In the genomic region with DNA sequence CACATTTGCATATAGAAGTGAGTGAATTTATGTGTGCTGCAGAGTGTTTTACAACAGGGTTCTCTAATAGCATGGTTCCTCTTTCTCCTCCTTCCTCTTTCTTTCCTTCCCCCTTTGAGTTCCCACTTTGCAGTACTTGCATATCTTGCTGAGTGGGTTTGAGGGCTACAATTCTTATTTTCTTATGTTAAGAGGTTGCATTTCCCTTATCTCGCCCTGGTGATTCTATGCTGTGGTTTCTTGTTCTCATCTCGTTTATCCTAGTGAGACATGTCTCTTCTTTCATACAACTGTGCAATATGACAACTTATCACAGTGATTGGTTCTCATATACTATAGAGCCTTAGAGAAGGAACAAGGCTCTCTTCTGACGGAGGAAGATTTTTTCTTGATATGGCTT, we compare ENCODE assay signal across 22 mouse cellular contexts. TPM values are rescaled to one million over a fixed set of nuclear protein-coding genes. Genes with fewer than 3 reads are reported as not detected.
A peak's percentile ranks its signal among the peaks of the same experiment; 100 is the strongest.
DNase-seq lines count a peak whose midpoint lies in the region; ATAC-seq lines count a peak whose summit lies in the region.
"Had no signal": no experiment of that assay in that cellular context is flagged by ENCODE, and none has a peak within 500 bp of the region (broad histone marks: within the 10 kb centered on the region; RNA-seq: fewer than 3 reads in every experiment).

No protein-coding gene starts in this region.

- H3K4me2 ChIP-seq in kidney, embryonic 14.5 days (replicated peaks; ENCODE audit: low read depth, low read length): no peak overlapping the region
- H3K4me2 ChIP-seq: heart, embryonic 11.5 days; stomach, embryonic 15.5 days had no signal

- H3K4me1 ChIP-seq in kidney, embryonic 14.5 days (ENCODE audit: control insufficient read depth, insufficient read depth, low read length): no peaks in the 10 kb centered on the region
- H3K4me1 ChIP-seq: midbrain, embryonic 10.5 days; stomach, embryonic 15.5 days had no signal

- peak; percentile 15 for DNase-seq in kidney, adult 9 months
- DNase-seq in lung, postnatal 25 days (ENCODE audit: low spot score): peak; percentile 14
- no peak for DNase-seq in lung, postnatal 4 days
- peak; percentile 5 for DNase-seq in splenic B cell, adult 2 months (ENCODE audit: low read depth, low spot score)
- no peak for DNase-seq in right cerebral cortex, postnatal 14 days
- no peak for DNase-seq in urinary bladder, postnatal 25 days (ENCODE audit: low spot score)
- DNase-seq: cerebellum, adult 2 months; gastrocnemius, postnatal 14 days; heart, postnatal 36 days; kidney, adult 8-10 months had no signal

- no peak overlapping the region for H3K9ac ChIP-seq in kidney, embryonic 14.5 days (ENCODE audit: low read depth, low read length)
- H3K9ac ChIP-seq: liver, embryonic 14.5 days; stomach, embryonic 15.5 days had no signal

- no peaks in the 10 kb centered on the region for H3K9me3 ChIP-seq in kidney, embryonic 14.5 days (ENCODE audit: control insufficient read depth, low read length)
- H3K9me3 ChIP-seq: midbrain, embryonic 10.5 days; stomach, embryonic 15.5 days had no signal

- H3K36me3 ChIP-seq in kidney, embryonic 14.5 days (ENCODE audit: control insufficient read depth, insufficient read depth, low read length): no peaks in the 10 kb centered on the region
- H3K36me3 ChIP-seq in splenic B cell, adult 2 months (ENCODE audit: control insufficient read depth, insufficient read depth, low read length, poor library complexity, severe bottlenecking): no peaks in the 10 kb centered on the region
- H3K36me3 ChIP-seq: midbrain, embryonic 10.5 days; stomach, embryonic 15.5 days had no signal

- 76% methylated on average over 3 of the region's 3 CpGs for WGBS in kidney, embryonic 14.5 days

- no peaks in the 10 kb centered on the region for H3K27me3 ChIP-seq in kidney, embryonic 14.5 days (ENCODE audit: control insufficient read depth, insufficient read depth, low read length)
- no peaks in the 10 kb centered on the region for H3K27me3 ChIP-seq in splenic B cell, adult 2 months (ENCODE audit: control insufficient read depth, insufficient read depth, low read length, poor library complexity, severe bottlenecking)
- H3K27me3 ChIP-seq: stomach, embryonic 15.5 days had no signal

- no peak overlapping the region for H3K27ac ChIP-seq in kidney, embryonic 14.5 days (ENCODE audit: low read depth, low read length)
- H3K27ac ChIP-seq: liver, embryonic 14.5 days; midbrain, embryonic 10.5 days; stomach, embryonic 15.5 days had no signal

- no peak for ATAC-seq in kidney, embryonic 14.5 days (ENCODE audit: low FRiP score, low TSS enrichment)
- ATAC-seq in common myeloid progenitor, adult 5-6 weeks (replicated peaks; ENCODE audit: low read depth, poor library complexity, severe bottlenecking): peak; percentile 96

- H3K4me3 ChIP-seq in kidney, embryonic 14.5 days (ENCODE audit: low read length): no peak overlapping the region
- H3K4me3 ChIP-seq: midbrain, embryonic 10.5 days; stomach, embryonic 15.5 days had no signal

RNA-seq across cellular contexts. Expression of gene Clec4a2, which starts 17.0 kb away (rescaled TPM):
- 1.9 and 3.2 TPM in 2 replicates for polyA plus RNA-seq in kidney, embryonic 14.5 days (2014; fragmentation: Nextera tagmentation; extraction: Ambion mirVana)
- 0.96 and 3.7 TPM in 2 replicates for total RNA-seq in common myeloid progenitor, adult 5-6 weeks (2017)
- total RNA-seq: ES-E14 had no signal
- polyA plus RNA-seq: C2C12; neural tube, embryonic 14.5 days had no signal

RNA-seq across cellular contexts. Expression of gene Clec4b2, which starts 49.5 kb away (rescaled TPM):
- not detected in 2 replicates for polyA plus RNA-seq in kidney, embryonic 14.5 days (2014; fragmentation: Nextera tagmentation; extraction: Ambion mirVana)
- total RNA-seq in common myeloid progenitor, adult 5-6 weeks (2017): 0.73 TPM in 1 of 2 replicates, not detected in the other
- total RNA-seq: ES-E14; gastrocnemius, postnatal 14 days; heart, postnatal 36 days; layer of hippocampus, postnatal 10 days; left cerebral cortex, postnatal 36 days had no signal
- polyA plus RNA-seq: brain, embryonic 14.5 days; C2C12; cerebellum, adult 2 months; heart, embryonic 11.5 days; midbrain, embryonic 10.5 days; neural tube, embryonic 14.5 days; stomach, embryonic 15.5 days had no signal

Comparison
In these comparisons a context has a peak if more than half of its experiments do, and no peak if none do; other contexts are left out.
1. DNase-seq: peak in kidney, adult 9 months (single experiment), lung, postnatal 25 days (single experiment) and splenic B cell, adult 2 months (single experiment); none in lung, postnatal 4 days (0 of 2), right cerebral cortex, postnatal 14 days (single experiment) and urinary bladder, postnatal 25 days (single experiment).